Mouse (Mus musculus) midbrain, postnatal 0 days (tissue): ENCODE data around the gene Stx11. TPM values are rescaled to one million over a fixed set of nuclear protein-coding genes. Genes with fewer than 3 reads are reported as not detected.

Source experiments
- ATAC-seq: fragments of 200-750 bp; cut with Nextera tagmentation; 2 replicates; pipeline ENCODE4 v1.8.0; 2017; ENCODE audit warnings: moderate number of reproducible peaks, mild to moderate bottlenecking, moderate TSS enrichment, moderate library complexity; ENCODE audit not compliant: low FRiP score
- DNase-seq: peaks from one replicate; pipeline ENCODE4 v3.0.0-alpha.2; 2015; ENCODE audit warnings: low spot score
- H3K27ac ChIP-seq: fragments of 300-500 bp; sonication (generic); 2 replicates; pipeline ENCODE4 v1.5.1; 2014; ENCODE audit warnings: low read depth, mild to moderate bottlenecking, low read length, mixed read lengths
- H3K27me3 ChIP-seq: fragments of 300-500 bp; sonication (generic); 2 replicates; pipeline ENCODE4 v1.6.1; 2014; ENCODE audit warnings: low read length, control low read depth, mixed read lengths; ENCODE audit not compliant: insufficient read depth
- H3K36me3 ChIP-seq: fragments of 300-500 bp; sonication (generic); 2 replicates; pipeline ENCODE4 v1.6.1; 2014; ENCODE audit warnings: low read length, control low read depth, mixed read lengths; ENCODE audit not compliant: insufficient read depth
- H3K4me1 ChIP-seq: fragments of 300-500 bp; sonication (generic); 2 replicates; pipeline ENCODE4 v1.6.1; 2014; ENCODE audit warnings: mild to moderate bottlenecking, control low read depth, antibody characterized with exemption, low read length, mixed read lengths; ENCODE audit not compliant: insufficient read depth
- H3K4me2 ChIP-seq: fragments of 300-500 bp; sonication (generic); 2 replicates; pipeline ENCODE4 v1.6.1; 2014; ENCODE audit warnings: low read depth, mild to moderate bottlenecking, low read length, mixed read lengths; ENCODE audit not compliant: poor library complexity, severe bottlenecking
- H3K4me3 ChIP-seq: fragments of 300-500 bp; sonication (generic); 2 replicates; pipeline ENCODE4 v1.5.1; 2014; ENCODE audit warnings: low read depth, mild to moderate bottlenecking, low read length, moderate library complexity
- H3K9ac ChIP-seq: fragments of 300-500 bp; sonication (generic); replicated peaks from 2 replicates; pipeline ENCODE4 v1.6.1; 2014; ENCODE audit warnings: mild to moderate bottlenecking, low read length, moderate library complexity, mixed read lengths; ENCODE audit not compliant: poor library complexity, severe bottlenecking
- H3K9me3 ChIP-seq: fragments of 300-500 bp; sonication (generic); 2 replicates; pipeline ENCODE4 v1.6.1; 2016; ENCODE audit warnings: low read length, control low read depth
- CTCF ChIP-seq: IDR thresholded peaks from 2 replicates; pipeline ENCODE4 v1.5.1; 2016; ENCODE audit warnings: antibody characterized with exemption, mild to moderate bottlenecking
- WGBS: fragments of 180-500 bp; shearing (Covaris S2); extraction: QIAGEN DNeasy Blood & Tissue Kit; methylation state at CpG from one replicate; pipeline ENCODE4 v1.1.7; 2014; 5-methylcytosine and 5-hydroxymethylcytosine counted together
- polyA plus RNA-seq: library from polyadenylated mRNA; unstranded; fragments of >200 nt; fragmentation: Nextera tagmentation; extraction: Ambion mirVana; gene quantifications from 2 replicates; pipeline ENCODE4 v1.2.1, GENCODE M21; 2015
- total RNA-seq: library from RNA; depleted of rRNA; stranded (reverse); fragments of >200 nt; gene quantifications from 2 replicates; pipeline ENCODE4 v1.2.3, GENCODE M21; 2014

The Stx11 gene
- total and polyA plus RNA-seq, 2 experiments from 2014 or later: 1.1 to 7.8 TPM

DNA sequence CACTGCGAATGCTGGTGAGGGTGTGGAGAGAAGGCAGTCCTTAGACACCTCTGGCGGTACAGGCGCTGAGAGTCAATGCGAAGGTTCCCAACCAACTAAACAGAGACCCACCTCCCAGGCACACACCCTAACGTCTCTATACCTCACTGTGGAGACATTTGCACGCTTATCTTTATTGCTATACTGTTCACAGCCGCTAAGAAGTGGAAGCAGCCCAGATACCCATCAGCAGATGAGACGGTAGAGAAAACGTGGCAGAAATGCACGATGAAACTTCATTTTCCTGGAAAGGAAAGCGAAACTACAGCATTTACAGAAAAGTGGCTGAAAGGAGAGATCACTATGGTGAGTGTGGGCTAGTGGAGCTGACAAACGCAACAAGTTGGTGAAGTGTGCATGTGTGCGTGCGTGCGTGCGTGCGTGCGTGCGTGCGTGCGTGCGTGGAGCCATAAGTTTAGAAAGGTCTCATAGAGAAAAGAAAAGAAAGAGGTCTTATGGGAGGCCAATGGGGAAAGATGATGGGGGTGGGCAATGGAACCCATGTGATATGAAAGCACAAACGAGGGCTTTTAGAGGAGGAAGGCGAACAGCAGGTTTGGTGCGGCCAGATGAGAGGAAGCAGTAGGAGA, 29.4 kb upstream of the Stx11 start:
- no peaks in the 10 kb centered on the region for H3K4me1 ChIP-seq
- H3K27me3 ChIP-seq: no peaks in the 10 kb centered on the region
- no peak overlapping the region for H3K4me2 ChIP-seq
- H3K9me3 ChIP-seq: no peaks in the 10 kb centered on the region
- no peaks in the 10 kb centered on the region for H3K36me3 ChIP-seq
- H3K4me3 ChIP-seq: no peak overlapping the region
- 91% methylated on average over 25 of the region's 25 CpGs for WGBS
- DNase-seq (no peak), ATAC-seq (no peak)
- no peak overlapping the region for H3K9ac ChIP-seq
- no peak overlapping the region for H3K27ac ChIP-seq
- TF ChIP-seq CTCF: no peak

DNA sequence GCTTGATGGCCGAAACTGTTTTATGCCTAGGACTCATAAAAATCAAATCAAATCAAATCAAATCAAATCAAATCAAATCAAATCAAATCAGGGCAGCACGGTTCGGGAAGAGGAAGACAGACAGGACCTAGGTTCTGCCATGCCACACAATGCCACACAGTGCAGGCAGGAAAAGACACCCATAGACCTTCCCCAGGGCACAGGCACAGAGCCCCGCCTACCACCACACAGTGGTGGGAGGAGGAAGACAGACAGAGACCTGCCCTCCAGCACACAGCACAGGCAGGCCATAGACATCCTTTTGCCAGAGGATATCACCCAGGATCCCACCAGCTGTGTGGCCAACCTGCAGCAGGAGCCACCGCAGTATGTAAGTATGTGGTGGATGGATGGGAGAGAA, 27.9 kb upstream of the Stx11 start:
- Histone ChIP-seq H3K27ac (no peak overlapping the region), H3K4me3 (no peak overlapping the region), H3K36me3 (no peaks in the 10 kb centered on the region), H3K4me1 (no peaks in the 10 kb centered on the region), H3K4me2 (no peak overlapping the region), H3K9me3 (no peaks in the 10 kb centered on the region), H3K27me3 (no peaks in the 10 kb centered on the region), H3K9ac (no peak overlapping the region)
- no peak for TF ChIP-seq CTCF
- 90% methylated on average over 5 of the region's 5 CpGs for WGBS
- DNase-seq: no peak
- no peak for ATAC-seq

DNA sequence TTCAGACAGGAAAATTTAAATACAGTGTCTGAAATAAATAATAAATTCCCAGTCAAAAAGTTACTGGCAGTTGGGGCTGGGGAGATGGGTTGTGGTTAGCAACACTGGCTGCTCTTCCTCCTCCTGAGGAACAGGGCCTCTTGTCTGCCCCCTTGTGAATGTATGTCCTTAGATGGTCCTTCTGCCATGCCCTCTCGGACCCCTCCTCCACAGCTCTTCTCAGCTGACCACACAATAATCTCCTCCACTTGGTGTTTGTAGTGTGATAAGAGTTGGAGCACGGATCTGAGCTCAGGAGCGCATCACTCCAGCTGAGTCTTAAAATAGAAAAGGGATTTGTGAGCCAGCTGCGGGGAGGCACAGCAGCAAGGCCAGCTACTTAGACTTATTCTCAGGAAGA, 22.8 kb upstream of the Stx11 start:
- H3K9me3 ChIP-seq: no peaks in the 10 kb centered on the region
- no peaks in the 10 kb centered on the region for H3K36me3 ChIP-seq
- no peak for TF ChIP-seq CTCF
- no peaks in the 10 kb centered on the region for H3K27me3 ChIP-seq
- no peak overlapping the region for H3K27ac ChIP-seq
- ATAC-seq (no peak), DNase-seq (no peak)
- WGBS: 45% methylated on average over 4 of the region's 4 CpGs
- H3K4me1 ChIP-seq: no peaks in the 10 kb centered on the region
- no peak overlapping the region for H3K9ac ChIP-seq
- H3K4me2 ChIP-seq: no peak overlapping the region
- no peak overlapping the region for H3K4me3 ChIP-seq

DNA sequence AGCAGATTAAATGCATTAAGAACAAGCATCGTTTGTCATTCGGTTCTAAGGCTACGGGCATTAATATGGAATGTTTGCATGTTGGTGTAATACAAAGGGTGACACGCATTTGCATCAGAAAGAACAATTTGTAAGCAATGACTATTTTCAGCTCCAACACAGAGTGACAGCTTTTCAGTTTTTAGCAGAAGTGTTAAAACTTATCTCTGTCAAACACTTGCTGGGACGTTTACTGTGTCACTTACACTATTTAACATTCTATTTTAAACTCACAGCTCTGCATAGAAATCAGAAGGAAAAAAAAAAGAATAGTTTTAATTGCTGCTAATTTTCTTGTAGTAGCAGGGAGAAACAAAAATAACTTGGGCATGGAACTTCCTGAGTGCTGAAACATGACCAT, 22.4 kb upstream of the Stx11 start:
- TF ChIP-seq CTCF: no peak
- no peaks in the 10 kb centered on the region for H3K27me3 ChIP-seq
- no peak overlapping the region for H3K4me3 ChIP-seq
- H3K9me3 ChIP-seq: no peaks in the 10 kb centered on the region
- H3K9ac ChIP-seq: no peak overlapping the region
- DNase-seq (no peak), ATAC-seq (no peak)
- no peak overlapping the region for H3K27ac ChIP-seq
- 31% methylated on average over 5 of the region's 5 CpGs for WGBS
- no peaks in the 10 kb centered on the region for H3K4me1 ChIP-seq
- H3K4me2 ChIP-seq: no peak overlapping the region
- no peaks in the 10 kb centered on the region for H3K36me3 ChIP-seq

DNA sequence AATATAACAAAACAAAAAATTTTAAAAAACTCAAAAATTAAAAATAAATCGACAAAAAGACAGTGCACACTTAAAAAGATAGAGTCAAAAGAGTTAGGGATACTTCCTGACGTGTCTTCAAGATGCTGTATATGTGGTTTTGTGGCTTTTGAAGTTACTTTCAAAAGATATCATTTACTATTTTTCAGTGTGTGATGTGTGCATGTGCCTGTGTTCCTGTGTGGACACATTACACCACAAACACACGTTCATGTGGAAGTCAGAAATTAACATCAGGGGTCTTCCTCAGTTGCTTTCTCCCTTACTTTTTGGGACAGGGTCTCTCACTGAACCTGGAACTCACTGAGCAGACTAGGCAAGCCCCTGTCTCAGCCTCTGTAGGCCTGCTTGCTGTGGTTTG, 20.9 kb upstream of the Stx11 start:
- ATAC-seq: no peak

DNA sequence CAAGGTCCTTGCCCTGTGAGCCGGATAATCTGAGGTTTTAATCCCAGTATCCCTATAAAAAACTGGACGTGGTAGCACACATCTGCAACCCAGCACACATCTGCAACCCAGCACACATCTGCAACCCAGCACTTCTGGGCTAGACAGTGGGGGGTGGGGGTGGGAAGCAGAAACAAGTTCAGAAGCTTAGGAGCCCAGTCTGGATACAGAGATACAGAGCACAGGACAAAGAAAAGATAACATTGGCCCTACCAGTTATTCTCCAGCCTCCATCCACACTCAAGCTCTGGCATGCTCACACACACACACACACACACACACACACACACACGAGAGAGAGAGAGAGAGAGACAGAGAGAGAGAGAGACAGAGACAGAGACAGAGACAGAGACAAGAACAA, 19.4 kb upstream of the Stx11 start:
- 81% methylated on average over 3 of the region's 3 CpGs for WGBS
- Histone ChIP-seq H3K36me3 (no peaks in the 10 kb centered on the region), H3K27me3 (no peaks in the 10 kb centered on the region), H3K27ac (no peak overlapping the region), H3K4me3 (no peak overlapping the region), H3K4me1 (no peaks in the 10 kb centered on the region), H3K9ac (no peak overlapping the region), H3K9me3 (no peaks in the 10 kb centered on the region), H3K4me2 (no peak overlapping the region)
- no peak for ATAC-seq
- DNase-seq: no peak
- TF ChIP-seq CTCF: no peak

More for the DNA sequence above, 20.9 kb upstream of the Stx11 start:
- no peak overlapping the region for H3K27ac ChIP-seq
- no peaks in the 10 kb centered on the region for H3K9me3 ChIP-seq
- H3K4me1 ChIP-seq: no peaks in the 10 kb centered on the region
- no peaks in the 10 kb centered on the region for H3K36me3 ChIP-seq
- H3K4me3 ChIP-seq: no peak overlapping the region
- no peak overlapping the region for H3K9ac ChIP-seq
- no peak for DNase-seq
- TF ChIP-seq CTCF: no peak
- no peak overlapping the region for H3K4me2 ChIP-seq
- 86% methylated on average over 3 of the region's 3 CpGs for WGBS
- H3K27me3 ChIP-seq: no peaks in the 10 kb centered on the region
